Mouse (Mus musculus): ENCODE data around the gene Cdh13.

The Cdh13 gene

DNA sequence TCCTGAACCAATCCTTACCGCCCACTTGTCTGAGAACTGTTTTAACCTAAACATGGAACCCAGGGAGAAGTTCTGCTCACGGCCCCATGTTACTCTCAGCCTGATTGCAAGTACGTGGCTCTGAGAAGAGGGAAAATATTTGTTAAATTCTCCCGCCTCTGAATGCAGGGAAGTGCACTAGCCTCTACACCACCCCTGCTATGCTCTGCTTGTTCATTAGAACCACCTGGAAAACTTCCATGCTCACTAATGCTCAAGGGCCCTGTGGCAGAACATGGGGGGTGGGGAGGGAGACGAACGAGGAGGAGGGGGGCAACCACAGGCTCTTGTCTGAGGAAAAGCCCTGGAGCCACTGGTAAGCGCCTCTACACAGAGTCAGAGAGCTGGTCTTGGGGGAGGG is 1074.6 kb downstream of the Cdh13 start:
- no peak for DNase-seq (ENCODE audit: low spot score)

GRCm38 (mm10) chr8:119358836-119359235 is 1075.3 kb downstream of the Cdh13 start:
- peak; percentile 47 for DNase-seq (ENCODE audit: low spot score)

GRCm38 (mm10) chr8:119360686-119361295 is 1077.3 kb downstream of the Cdh13 start:
- peak; percentile 32 for DNase-seq (ENCODE audit: low spot score)
